Mouse (Mus musculus) heart, postnatal 36 days (tissue): Measurements from ENCODE around the gene Lgals12. TPM values are rescaled to one million over a fixed set of nuclear protein-coding genes. Genes with fewer than 3 reads are reported as not detected.

Experiments
- DNase-seq, 2 experiments: peaks; one replicate each; pipeline ENCODE4 v3.0.0; 2021 to 2022
- intact Hi-C: fragments of 180-260 bp; cut with DNase I; formaldehyde crosslinking; loops from one replicate; pipeline ENCODE4 v1.15.1; 2025
- total RNA-seq, 2 experiments: library from RNA; stranded (reverse); gene quantifications; 2 replicates each; pipeline ENCODE4 v1.2.3; 2021

Lgals12 gene
- total RNA-seq, result under 1 TPM in 1 of 2 experiments, not detected in 1; 0.78 TPM

DNA sequence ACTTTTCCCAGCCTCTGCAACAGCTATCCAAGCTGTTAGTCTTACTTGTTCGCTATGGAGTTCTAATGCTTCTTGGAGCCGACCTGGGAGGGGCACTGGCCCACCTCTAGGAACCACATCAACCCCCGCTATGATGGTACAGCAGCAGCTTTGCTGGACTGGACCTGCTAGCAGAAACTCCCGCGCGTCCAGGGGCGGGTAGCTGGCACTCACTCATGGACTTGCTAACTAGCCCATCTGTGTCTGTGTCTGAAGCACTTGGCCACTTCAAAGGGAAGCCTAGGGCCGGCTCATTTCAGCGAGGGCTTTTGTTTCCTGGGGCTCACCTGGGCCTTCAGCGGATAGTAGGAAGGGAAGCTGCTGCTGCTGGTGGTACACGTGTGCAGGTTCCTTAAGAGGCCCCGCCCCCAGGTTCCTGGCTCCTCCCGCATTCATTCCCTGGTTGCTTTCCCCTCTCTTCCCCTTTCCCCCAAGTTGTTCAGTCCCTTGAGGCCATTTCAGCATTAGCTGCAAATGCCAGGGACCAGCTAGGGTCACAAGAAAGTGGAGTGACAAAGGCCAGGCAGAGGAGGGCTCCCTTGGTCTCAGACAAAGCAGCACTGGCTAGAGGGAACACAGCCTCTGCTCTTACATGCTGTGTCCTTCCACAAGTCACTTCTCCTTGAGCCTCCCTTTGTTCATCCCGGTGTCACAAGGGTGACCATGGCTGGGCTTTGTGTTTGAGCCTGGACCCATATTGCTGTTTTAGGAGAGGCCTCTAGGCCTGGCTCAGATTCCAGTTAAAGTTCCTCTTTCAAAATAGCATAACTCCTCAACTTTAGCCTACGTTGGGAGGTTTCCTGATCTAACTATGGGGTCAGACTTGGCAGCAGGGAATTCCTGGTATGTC is at the start of gene Lgals12:
Gene Lgals12, minus strand, starts transcription at position 393 of the 889 bp plus-strand sequence.
- intact Hi-C loops, result no loop called here
- no peak for DNase-seq

DNA sequence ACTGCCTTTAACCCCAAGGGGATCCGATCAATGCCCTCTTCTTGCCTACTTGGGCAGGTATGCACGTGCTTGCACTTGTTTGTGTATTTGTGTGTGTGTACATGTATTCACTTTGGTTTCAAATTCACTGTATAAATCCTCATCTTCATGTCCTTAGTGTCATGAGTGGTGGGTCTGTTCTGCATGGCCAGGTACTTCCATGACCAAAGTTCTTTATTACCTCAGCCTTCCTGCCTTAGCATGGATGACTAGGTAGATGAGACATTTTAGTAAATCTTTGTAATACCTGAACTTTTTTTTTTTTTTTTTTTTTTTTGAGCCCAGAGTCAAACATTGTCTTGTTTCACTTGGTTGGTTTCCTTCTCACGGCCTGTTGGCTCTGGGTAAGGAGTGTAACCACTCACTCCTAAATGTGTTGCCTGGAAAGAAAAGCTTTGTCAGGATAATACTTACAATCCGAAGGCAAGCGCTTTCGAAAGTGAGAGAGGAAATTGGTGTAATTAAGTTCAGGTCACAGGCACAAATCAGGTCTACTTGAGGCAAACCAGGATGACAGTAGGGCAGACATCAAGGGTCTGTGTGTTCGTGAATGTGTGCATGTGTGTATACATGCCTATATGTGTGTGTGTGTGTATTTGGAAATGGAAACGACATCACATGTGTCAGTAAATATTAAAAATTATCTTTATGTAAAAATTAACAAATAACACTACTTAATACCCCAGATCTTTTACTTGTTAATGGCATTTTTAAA is 42.1 kb upstream of the Lgals12 start:
- no peak for DNase-seq
- intact Hi-C loops, result no loop called here

DNA sequence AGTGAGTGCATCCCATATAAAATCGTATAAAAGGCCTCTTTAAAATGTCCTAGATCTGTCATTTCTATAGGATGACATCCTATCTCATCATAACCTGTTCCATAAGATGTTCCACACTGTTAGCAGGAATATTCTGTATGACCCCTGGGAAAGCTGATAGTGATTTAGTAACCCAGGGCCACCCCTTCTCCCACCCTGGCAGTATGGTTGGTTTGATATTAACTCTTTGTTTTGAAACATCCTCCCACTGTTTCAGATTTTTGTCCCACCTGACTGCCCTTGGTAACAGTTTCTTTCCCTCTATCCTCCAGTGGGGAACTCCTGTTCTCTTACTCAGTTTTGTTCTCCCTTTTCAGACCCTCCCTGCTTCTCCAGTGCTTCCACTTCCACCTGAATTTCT is 26.8 kb upstream of the Lgals12 start:
- DNase-seq, result no peak
- intact Hi-C loops, result no loop called here

DNA sequence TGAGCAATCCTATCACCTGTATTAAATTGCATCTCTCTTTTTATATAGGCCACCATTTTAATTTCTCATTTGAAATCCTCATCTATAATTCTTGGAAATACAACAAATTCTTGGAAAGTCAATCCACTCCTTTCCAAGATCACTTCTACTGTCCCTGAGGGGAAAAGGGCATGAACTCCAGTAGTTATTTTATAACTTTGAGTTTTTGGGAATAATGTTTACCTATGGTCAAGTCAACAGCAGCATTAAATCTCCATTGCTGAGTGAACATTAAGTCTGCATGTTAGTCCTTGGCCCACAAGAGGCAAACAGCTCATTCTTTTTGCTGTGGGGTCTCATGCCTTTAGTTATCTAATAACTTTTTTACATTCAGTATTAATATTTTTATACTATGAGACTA is 26.0 kb upstream of the Lgals12 start:
- intact Hi-C loops, result no loop called here
- DNase-seq, result no peak

DNA sequence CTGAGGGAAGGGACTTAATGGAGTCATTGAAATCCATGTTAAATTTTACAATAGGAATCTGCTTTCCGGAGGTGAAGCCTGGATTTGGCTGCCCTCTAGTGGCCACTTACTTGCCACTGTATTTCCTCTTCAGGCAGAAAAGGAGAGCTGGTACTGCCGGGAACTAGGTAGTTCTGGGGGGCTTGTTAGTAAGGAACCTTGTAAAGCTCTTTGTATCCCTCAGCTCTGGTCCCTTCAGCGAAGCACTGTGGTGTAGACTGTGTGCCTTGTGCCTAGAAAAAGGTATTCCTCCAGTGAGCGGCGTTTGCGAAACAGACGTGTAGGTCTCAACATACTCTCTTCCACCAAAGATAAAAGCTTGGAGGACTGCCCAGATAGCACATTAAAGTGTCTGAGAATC is 10.7 kb upstream of the Lgals12 start:
- DNase-seq, result peak; percentile 51 to 72
- intact Hi-C loops, result loop anchor here (1.0 to 10.0 kb wide), 3 partner anchors 88 to 383 kb away; no protein-coding TSS in a partner anchor

DNA sequence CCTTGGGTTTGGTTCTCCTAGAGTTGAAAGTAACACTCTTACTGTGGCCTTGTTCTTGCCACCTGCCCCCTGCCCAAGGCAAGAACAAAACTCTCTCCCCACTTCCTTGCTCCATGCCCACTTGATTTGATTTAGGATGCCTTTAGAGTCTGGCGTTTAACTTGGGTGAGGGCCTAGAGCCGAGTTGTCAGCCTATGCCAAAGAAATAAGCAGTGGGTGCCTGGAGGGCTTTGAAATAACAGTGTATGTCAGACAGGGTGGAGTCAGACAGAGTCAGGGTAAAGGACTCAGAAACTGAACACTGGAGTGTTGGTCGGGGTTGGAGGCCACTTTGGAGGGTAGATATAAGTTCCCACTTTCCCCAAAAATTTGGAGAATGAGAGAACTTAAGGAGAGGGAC is 10.1 kb upstream of the Lgals12 start:
- DNase-seq, result no peak
- intact Hi-C loops, result loop anchor here (1.0 to 10.0 kb wide), 3 partner anchors 88 to 382 kb away; no protein-coding TSS in a partner anchor

DNA sequence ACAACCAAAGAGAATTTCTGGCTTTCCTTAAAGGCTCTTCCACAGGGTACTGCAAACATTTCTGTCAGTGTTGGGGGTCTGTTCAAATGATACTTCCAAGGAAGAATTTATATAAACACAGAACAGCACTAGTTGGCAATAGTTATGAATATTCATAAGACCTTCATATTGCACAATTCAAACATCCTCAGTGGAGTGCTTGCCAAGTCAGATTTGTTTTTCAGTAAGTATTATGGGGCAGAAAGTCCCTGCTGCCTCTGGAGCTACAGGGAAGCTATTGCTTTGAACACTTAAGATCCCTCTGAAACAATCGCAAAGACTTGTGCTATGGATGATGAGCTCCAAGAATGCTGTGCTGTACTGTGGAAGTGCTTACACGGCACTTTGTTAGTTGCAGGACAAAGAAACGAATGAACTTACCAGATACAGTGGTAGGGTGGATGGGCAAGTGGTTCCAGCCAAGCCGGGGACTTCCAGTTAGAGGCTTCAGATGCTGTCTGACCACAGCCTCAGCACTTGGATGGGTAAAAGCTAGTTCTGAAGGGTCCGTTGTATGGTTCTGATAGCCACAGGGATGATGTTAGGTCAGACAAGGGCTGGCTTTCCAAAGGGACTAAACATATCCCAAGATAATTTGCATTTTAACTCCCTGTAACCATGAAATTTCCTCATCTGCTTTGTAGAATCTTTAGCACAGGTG is 9.4 kb upstream of the Lgals12 start:
- intact Hi-C loops, result loop anchor here (5.0 to 10.0 kb wide), 2 partner anchors 174 to 382 kb away; no protein-coding TSS in a partner anchor
- DNase-seq, result no peak

DNA sequence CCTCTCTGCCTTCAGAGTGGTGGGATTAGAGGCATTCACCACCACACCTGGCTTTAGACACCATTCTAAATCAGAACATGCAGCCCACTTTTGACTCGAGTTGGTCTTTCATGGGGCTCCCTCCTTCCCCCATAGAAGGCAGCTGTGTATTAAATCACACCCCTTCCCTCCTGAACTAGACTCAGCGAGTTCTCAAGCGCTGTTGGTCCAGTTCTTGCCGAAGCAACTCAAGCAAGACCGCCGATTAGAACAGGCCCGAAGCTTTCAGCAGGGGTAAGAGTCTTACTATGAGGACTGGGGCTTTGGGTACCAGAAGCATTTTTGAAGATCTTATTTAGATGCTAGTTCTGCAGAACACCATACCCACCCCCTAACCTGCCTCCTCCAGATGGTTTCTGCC is 6.2 kb upstream of the Lgals12 start:
- intact Hi-C loops, result loop anchor here (10.0 kb wide), 1 partner anchor 378 kb away; no protein-coding TSS in a partner anchor

DNA sequence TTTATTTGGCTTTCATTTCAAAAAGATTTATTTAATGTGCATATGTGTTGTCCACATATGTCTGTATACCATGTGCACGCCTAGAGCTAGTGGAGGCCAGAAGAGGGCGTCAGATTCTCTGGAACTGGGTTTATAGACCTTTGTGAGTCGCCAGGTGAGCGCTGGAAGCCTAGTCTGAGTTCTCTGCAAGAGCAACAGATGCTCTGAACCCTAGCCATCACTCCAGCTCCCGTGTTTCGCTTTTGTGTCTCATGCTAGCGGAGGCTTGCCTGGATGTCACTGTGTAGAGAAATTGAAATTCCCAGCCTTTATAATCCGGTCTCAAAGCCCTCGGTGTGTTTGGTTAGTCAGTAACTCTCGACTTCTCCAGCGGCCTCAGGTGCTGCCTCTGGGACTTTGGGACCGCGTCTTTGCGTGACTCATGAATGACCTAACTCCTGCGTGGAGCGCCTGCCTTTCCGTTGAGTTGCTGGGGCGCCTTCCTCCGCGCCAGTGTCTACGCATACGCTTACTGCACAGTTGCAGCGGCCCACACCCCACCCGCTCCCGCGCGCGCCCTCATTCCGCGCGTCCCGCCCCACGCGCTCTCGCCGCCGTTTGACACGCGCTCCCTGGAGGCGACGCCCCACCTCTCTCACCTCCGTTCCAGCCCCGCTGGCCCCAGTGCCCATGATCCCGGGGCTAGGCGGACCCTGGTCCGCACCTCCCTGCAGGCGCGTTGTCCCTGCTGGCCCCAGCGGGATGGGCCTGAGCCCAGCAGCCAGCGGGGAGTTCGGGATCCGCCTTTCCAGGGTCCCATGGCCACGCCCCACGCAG is 5.2 kb upstream of the Lgals12 start, which contains the start of gene Hrasls5:
Gene Hrasls5, plus strand, starts transcription at position 600 of the 816 bp plus-strand sequence.
- intact Hi-C loops, result loop anchor here (10.0 kb wide), 1 partner anchor 377 kb away; no protein-coding TSS in a partner anchor
- DNase-seq, result no peak

More for the DNA sequence above, 6.2 kb upstream of the Lgals12 start:
- DNase-seq, result no peak

DNA sequence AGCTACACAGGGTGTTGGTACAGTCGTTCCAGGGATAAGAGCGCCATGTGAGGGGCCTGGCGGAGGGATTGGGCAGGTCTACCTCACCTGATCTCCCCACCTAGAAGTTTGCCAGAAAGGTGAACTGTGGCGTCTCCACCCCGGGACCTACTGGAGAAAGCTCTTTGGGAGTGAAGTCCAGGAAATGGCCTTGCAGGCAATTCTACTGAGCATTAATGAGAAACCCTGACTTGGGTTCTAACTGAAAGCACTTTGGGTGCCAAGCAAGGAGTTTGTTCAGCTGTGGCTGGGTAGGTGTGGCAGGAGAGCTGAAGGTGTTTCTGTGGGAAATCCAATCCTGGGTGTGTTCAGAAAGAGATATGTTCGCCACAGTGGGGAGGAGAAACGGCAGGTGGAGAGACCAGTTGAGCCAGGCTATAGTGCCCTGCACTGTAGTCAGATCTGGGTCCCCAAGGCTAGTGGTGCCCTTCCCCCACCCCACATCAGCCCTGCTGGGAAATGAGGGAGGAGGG is 753 bp upstream of the Lgals12 start:
- intact Hi-C loops, result no loop called here
- no peak for DNase-seq

DNA sequence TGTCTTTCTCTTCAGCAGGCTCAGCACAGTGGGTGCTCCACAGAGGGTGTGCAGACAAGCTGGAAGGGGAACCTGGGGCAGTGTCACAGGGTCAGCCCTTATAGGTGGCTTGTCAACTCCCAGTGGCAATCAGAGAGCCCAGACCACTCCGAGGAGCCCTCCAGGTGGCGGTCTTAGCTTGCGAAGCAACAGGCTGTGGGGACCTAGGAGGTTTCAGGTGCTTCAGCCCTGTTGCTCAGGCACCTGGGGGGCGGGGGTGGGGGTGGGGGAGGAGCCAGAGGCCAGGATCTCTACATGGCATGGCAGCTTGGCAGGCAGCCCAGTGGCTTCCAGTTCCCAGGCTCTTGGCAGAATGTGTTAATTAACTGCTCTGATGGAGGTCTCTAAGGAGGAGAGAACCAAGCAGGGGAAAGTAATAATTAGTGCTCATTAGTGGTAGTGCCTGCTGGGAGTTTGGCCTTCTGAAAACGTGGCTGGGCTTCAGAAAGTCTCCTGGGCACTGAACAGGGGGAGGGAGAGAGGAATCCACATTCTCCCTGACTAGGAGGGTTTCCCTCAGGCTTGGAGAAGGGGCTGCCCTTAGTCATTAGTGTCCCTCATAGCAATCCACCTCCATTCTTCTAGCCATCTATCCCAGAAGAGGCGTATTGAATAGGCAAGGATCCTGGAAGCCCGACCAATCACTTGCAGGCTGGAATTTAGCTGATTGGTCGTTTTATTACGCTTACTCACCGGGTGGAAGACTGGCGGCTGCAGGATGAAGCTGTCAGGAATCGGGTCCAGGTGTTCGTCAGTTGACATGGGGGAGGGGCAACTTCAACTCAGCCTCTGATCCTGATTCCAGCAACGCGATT is 836 bp downstream of the Lgals12 start:
- no peak for DNase-seq
- intact Hi-C loops, result no loop called here

DNA sequence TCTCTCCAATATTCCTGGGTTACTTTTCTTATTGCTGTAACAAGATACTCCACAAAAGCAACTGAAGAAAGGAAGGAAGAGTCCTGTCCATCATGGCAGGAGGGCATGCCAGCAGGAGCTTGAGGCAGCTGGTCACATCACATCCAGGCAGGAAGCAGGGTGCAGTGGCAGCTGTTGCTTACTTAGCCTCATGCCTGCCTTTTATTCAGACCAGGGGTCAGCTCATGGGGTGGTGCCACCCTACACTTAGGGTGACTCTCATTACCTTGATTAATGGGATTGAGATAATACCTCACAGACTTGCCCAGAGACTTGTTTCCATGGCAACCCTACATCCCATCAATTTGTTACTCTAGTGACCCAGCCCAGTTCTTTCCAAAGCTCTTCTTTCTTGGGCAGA is 2.0 kb downstream of the Lgals12 start:
- no peak for DNase-seq
- intact Hi-C loops, result no loop called here

DNA sequence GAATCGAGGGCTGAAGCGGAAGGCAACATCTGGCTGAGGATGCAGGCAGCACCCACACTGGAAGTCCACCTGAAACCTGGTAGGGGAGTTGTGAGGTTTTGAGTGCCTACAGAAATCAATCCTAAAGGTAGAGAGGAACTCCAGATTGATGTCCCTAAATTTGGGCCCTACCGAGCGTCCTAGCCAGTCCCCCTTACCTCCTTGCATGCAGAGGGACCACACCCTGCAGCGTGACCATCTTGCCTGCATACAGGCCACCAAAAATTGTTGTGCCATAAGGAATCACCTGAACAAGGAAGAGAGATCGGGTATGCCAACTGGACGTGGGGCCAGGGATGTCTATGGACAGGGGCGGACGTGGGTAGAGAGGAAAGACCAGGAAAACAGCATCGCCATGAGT is 2.9 kb downstream of the Lgals12 start:
- intact Hi-C loops, result no loop called here
- no peak for DNase-seq

DNA sequence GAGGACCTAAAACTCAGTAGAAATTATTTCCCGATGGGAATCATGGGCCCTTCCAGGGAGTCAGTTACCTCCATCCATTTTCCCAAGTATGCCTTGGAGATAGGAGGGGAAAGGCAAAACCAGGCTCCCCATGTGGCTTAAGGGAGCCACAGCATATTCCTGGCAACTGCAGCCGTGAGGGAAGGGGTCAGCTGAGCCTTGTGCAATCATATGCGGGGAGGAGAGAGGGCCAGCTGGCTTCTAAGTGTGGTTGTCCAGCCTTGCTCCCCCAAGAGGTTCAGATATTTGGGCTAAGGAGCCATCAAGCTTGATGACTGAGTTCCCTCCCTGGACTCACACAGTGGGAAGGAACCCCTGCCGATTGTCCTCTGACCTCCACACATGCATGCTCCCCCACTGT is 5.4 kb downstream of the Lgals12 start:
- intact Hi-C loops, result no loop called here
- DNase-seq, result no peak

DNA sequence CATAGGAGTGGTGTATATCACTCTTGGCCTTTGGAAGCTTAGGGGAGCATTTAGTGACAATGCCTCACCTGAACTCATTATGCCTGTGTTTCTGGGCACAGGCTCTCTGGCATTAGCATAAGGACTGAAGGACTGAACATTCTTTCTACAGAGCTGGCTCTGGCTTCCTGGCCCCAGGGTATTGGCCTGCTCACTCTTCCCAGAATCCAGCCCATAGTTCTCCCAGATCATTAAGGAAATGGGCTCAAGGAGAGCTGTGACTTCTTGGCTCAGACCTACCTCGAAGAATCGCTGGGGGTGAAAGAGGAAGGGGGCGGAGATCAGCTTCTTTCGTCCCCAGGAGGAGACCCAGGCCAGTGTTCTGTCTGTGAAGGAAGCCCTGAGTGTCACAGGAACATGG is 8.5 kb downstream of the Lgals12 start:
- intact Hi-C loops, result no loop called here
- no peak for DNase-seq

DNA sequence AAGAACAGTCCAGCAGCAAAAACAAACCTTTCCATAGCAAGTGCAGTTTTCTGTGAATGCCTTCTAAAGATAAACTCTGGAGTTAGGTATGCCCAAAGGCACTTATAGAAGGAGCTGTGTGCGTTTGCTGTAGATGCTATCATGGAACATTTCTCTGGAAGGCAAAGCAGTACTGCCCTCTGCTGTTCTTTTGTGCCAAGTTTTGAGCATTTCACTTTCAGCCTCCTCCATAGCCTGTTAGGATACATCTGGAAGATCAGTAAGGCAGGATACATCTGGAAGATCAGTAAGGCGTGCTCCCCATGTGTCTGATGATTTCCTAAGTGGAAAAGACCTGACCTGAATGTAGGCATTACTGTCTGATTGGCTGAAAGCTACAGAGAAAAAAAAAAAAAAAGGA is 11.5 kb downstream of the Lgals12 start:
- DNase-seq, result peak; percentile 37 to 52

DNA sequence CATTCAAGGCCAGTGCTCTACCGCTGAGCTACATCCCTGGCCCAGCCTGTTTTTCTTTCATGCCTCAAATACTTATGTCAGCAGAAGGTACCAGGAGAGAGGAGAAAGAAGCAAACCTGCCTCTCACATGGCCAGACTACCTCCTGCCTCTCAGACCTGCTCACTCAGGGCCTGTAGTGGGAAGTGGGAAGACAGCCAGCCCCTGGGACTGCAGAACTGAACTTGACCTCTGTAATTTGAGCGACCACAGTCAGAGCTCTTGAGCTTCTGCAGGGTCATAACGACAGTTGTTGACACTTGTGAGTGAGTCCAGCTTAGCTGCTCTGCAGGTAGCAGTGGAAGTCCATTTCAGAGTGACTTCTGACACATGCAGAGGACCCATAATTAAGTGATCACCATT is 15.0 kb downstream of the Lgals12 start:
- DNase-seq, result no peak
- intact Hi-C loops, result loop anchor here (5.0 kb wide), 1 partner anchor 150 kb away; no protein-coding TSS in a partner anchor

More for the DNA sequence above, 11.5 kb downstream of the Lgals12 start:
- intact Hi-C loops, result loop anchor here (1.0 to 2.0 kb wide), 2 partner anchors 37 to 66 kb away; no protein-coding TSS in a partner anchor

DNA sequence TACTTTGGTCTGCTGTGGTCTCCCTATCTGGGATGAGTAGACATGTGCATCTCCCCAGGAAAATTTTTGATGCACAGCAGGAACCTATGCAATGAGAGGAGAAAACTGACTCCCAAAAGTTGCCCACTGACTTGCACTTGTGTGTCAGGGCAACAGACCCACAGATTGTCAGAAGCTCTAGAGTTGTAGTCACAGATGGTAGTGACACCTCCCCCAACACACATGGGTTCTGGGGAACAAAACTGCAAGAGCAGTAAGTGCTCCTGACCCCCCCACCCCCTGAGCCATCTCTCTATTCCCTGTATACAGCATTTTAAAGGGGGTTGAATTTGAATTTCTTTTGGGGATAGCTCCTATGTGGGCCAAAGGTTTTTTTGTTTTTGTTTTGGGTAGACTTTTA is 16.2 kb downstream of the Lgals12 start:
- no peak for DNase-seq
- intact Hi-C loops, result loop anchor here (5.0 kb wide), 1 partner anchor 148 kb away; no protein-coding TSS in a partner anchor
